Mouse (Mus musculus): Measurements from ENCODE around the gene Epb41. TPM values are rescaled to one million over a fixed set of nuclear protein-coding genes. Genes with fewer than 3 reads are reported as not detected.

The Epb41 gene
- polyA plus RNA-seq (2015; fragmentation: Nextera tagmentation; extraction: Ambion mirVana), result 61.7 and 69.9 TPM in 2 replicates

- Histone ChIP-seq H3K4me1 (ENCODE audit: control insufficient read depth, insufficient read depth, low read length) (peaks cover 6% of the 10 kb centered on the region; the same call in 1 of the 2 replicates), H3K4me3 (ENCODE audit: low read depth, low read length) (peak within 1 kb of the TSS; percentile 64), H3K27ac (ENCODE audit: low read length) (no peak within 1 kb of the TSS), H3K36me3 (ENCODE audit: control insufficient read depth, insufficient read depth, low read length) (no peaks in the 10 kb centered on the region), H3K4me2 (ENCODE audit: low read length) (peak within 1 kb of the TSS; percentile 100), H3K27me3 (ENCODE audit: control insufficient read depth, insufficient read depth, low read depth, low read length) (peaks cover 10% of the 10 kb centered on the region; the same call in 1 of the 2 replicates), H3K9me3 (replicated peaks; ENCODE audit: control insufficient read depth, low read length, poor library complexity, severe bottlenecking) (no peaks in the 10 kb centered on the region), H3K9ac (ENCODE audit: low read depth, low read length) (peak within 1 kb of the TSS; percentile 72)
- ATAC-seq, result peak; percentile 91
- 1% methylated on average over 47 of the region's 47 CpGs for WGBS
Observed at GRCm38 (mm10) chr4:132074933-132075769, at the start of gene Epb41. TSS of gene Epb41 (minus strand) at chr4:132075321.

GRCm38 (mm10) chr4:132123166-132123565 lies 48.0 kb upstream of the Epb41 start:
- no peak overlapping the region for H3K27ac ChIP-seq (ENCODE audit: low read length)
- H3K36me3 ChIP-seq (ENCODE audit: control insufficient read depth, insufficient read depth, low read length), result no peaks in the 10 kb centered on the region

GRCm38 (mm10) chr4:132121674-132122073 lies 46.6 kb upstream of the Epb41 start:
- no peak overlapping the region for H3K4me2 ChIP-seq (ENCODE audit: low read length)
- ATAC-seq, result no peak
- WGBS, result 79% methylated on average over 5 of the region's 5 CpGs
- no peak overlapping the region for H3K27ac ChIP-seq (ENCODE audit: low read length)
- H3K9me3 ChIP-seq (replicated peaks; ENCODE audit: control insufficient read depth, low read length, poor library complexity, severe bottlenecking), result no peaks in the 10 kb centered on the region
- no peak overlapping the region for H3K4me3 ChIP-seq (ENCODE audit: low read depth, low read length)
- no peaks in the 10 kb centered on the region for H3K4me1 ChIP-seq (ENCODE audit: control insufficient read depth, insufficient read depth, low read length)
- no peaks in the 10 kb centered on the region for H3K36me3 ChIP-seq (ENCODE audit: control insufficient read depth, insufficient read depth, low read length)
- no peaks in the 10 kb centered on the region for H3K27me3 ChIP-seq (ENCODE audit: control insufficient read depth, insufficient read depth, low read depth, low read length)
- H3K9ac ChIP-seq (ENCODE audit: low read depth, low read length), result no peak overlapping the region

More at GRCm38 (mm10) chr4:132123166-132123565, 48.0 kb upstream of the Epb41 start:
- 92% methylated on average over 1 of the region's 1 CpGs for WGBS
- Histone ChIP-seq H3K27me3 (ENCODE audit: control insufficient read depth, insufficient read depth, low read depth, low read length) (no peaks in the 10 kb centered on the region), H3K9me3 (replicated peaks; ENCODE audit: control insufficient read depth, low read length, poor library complexity, severe bottlenecking) (no peaks in the 10 kb centered on the region), H3K4me3 (ENCODE audit: low read depth, low read length) (no peak overlapping the region), H3K4me2 (ENCODE audit: low read length) (no peak overlapping the region), H3K9ac (ENCODE audit: low read depth, low read length) (no peak overlapping the region), H3K4me1 (ENCODE audit: control insufficient read depth, insufficient read depth, low read length) (no peaks in the 10 kb centered on the region)
- ATAC-seq, result no peak

GRCm38 (mm10) chr4:132119566-132119965 lies 44.4 kb upstream of the Epb41 start:
- WGBS, result 69% methylated on average over 9 of the region's 9 CpGs
- Histone ChIP-seq H3K4me2 (ENCODE audit: low read length) (no peak overlapping the region), H3K4me3 (ENCODE audit: low read depth, low read length) (no peak overlapping the region), H3K9ac (ENCODE audit: low read depth, low read length) (no peak overlapping the region), H3K36me3 (ENCODE audit: control insufficient read depth, insufficient read depth, low read length) (no peaks in the 10 kb centered on the region), H3K27me3 (ENCODE audit: control insufficient read depth, insufficient read depth, low read depth, low read length) (no peaks in the 10 kb centered on the region), H3K9me3 (replicated peaks; ENCODE audit: control insufficient read depth, low read length, poor library complexity, severe bottlenecking) (no peaks in the 10 kb centered on the region), H3K27ac (ENCODE audit: low read length) (no peak overlapping the region), H3K4me1 (ENCODE audit: control insufficient read depth, insufficient read depth, low read length) (no peaks in the 10 kb centered on the region)
- no peak for ATAC-seq

GRCm38 (mm10) chr4:132116315-132116714 lies 41.2 kb upstream of the Epb41 start:
- Histone ChIP-seq H3K27me3 (ENCODE audit: control insufficient read depth, insufficient read depth, low read depth, low read length) (no peaks in the 10 kb centered on the region), H3K9ac (ENCODE audit: low read depth, low read length) (no peak overlapping the region), H3K4me2 (ENCODE audit: low read length) (no peak overlapping the region), H3K9me3 (replicated peaks; ENCODE audit: control insufficient read depth, low read length, poor library complexity, severe bottlenecking) (no peaks in the 10 kb centered on the region), H3K36me3 (ENCODE audit: control insufficient read depth, insufficient read depth, low read length) (no peaks in the 10 kb centered on the region), H3K4me1 (ENCODE audit: control insufficient read depth, insufficient read depth, low read length) (no peaks in the 10 kb centered on the region), H3K4me3 (ENCODE audit: low read depth, low read length) (no peak overlapping the region), H3K27ac (ENCODE audit: low read length) (no peak overlapping the region)
- 89% methylated on average over 4 of the region's 4 CpGs for WGBS
- no peak for ATAC-seq

- H3K9ac ChIP-seq (ENCODE audit: low read depth, low read length), result 0 out of 2 replicates have a peak overlapping the region, but pooled peaks have one; percentile 50
- no peak overlapping the region for H3K27ac ChIP-seq (ENCODE audit: low read length)
- 47% methylated on average over 53 of the region's 53 CpGs for WGBS
- no peaks in the 10 kb centered on the region for H3K4me1 ChIP-seq (ENCODE audit: control insufficient read depth, insufficient read depth, low read length)
- no peak for ATAC-seq
- H3K4me3 ChIP-seq (ENCODE audit: low read depth, low read length), result peak overlapping the region; percentile 33
- no peaks in the 10 kb centered on the region for H3K36me3 ChIP-seq (ENCODE audit: control insufficient read depth, insufficient read depth, low read length)
- H3K27me3 ChIP-seq (ENCODE audit: control insufficient read depth, insufficient read depth, low read depth, low read length), result no peaks in the 10 kb centered on the region
- no peaks in the 10 kb centered on the region for H3K9me3 ChIP-seq (replicated peaks; ENCODE audit: control insufficient read depth, low read length, poor library complexity, severe bottlenecking)
- H3K4me2 ChIP-seq (ENCODE audit: low read length), result peak overlapping the region; percentile 50
Observed at GRCm38 (mm10) chr4:132113411-132114095, 38.4 kb upstream of the Epb41 start.

GRCm38 (mm10) chr4:132111227-132111626 lies 36.1 kb upstream of the Epb41 start:
- Histone ChIP-seq H3K4me1 (ENCODE audit: control insufficient read depth, insufficient read depth, low read length) (no peaks in the 10 kb centered on the region), H3K9ac (ENCODE audit: low read depth, low read length) (no peak overlapping the region), H3K4me3 (ENCODE audit: low read depth, low read length) (no peak overlapping the region), H3K27ac (ENCODE audit: low read length) (no peak overlapping the region), H3K9me3 (replicated peaks; ENCODE audit: control insufficient read depth, low read length, poor library complexity, severe bottlenecking) (no peaks in the 10 kb centered on the region), H3K27me3 (ENCODE audit: control insufficient read depth, insufficient read depth, low read depth, low read length) (no peaks in the 10 kb centered on the region), H3K36me3 (ENCODE audit: control insufficient read depth, insufficient read depth, low read length) (no peaks in the 10 kb centered on the region), H3K4me2 (ENCODE audit: low read length) (no peak overlapping the region)
- WGBS, result 13% methylated on average over 4 of the region's 4 CpGs
- ATAC-seq, result no peak

- H3K9ac ChIP-seq (ENCODE audit: low read depth, low read length), result no peak overlapping the region
- H3K36me3 ChIP-seq (ENCODE audit: control insufficient read depth, insufficient read depth, low read length), result no peaks in the 10 kb centered on the region
- H3K9me3 ChIP-seq (replicated peaks; ENCODE audit: control insufficient read depth, low read length, poor library complexity, severe bottlenecking), result no peaks in the 10 kb centered on the region
- 92% methylated on average over 7 of the region's 7 CpGs for WGBS
- no peak overlapping the region for H3K27ac ChIP-seq (ENCODE audit: low read length)
- no peaks in the 10 kb centered on the region for H3K4me1 ChIP-seq (ENCODE audit: control insufficient read depth, insufficient read depth, low read length)
- no peak overlapping the region for H3K4me2 ChIP-seq (ENCODE audit: low read length)
- no peaks in the 10 kb centered on the region for H3K27me3 ChIP-seq (ENCODE audit: control insufficient read depth, insufficient read depth, low read depth, low read length)
- no peak overlapping the region for H3K4me3 ChIP-seq (ENCODE audit: low read depth, low read length)
- no peak for ATAC-seq
Observed at GRCm38 (mm10) chr4:132108221-132108620, 33.1 kb upstream of the Epb41 start.

- 31% methylated on average over 3 of the region's 3 CpGs for whole genome bisulfite sequencing
- H3K27ac ChIP-seq (ENCODE audit: low read length), result no peak overlapping the region
- no peak overlapping the region for H3K4me3 ChIP-seq (ENCODE audit: low read depth, low read length)
- H3K4me1 ChIP-seq (ENCODE audit: control insufficient read depth, insufficient read depth, low read length), result no peaks in the 10 kb centered on the region
- no peaks in the 10 kb centered on the region for H3K36me3 ChIP-seq (ENCODE audit: control insufficient read depth, insufficient read depth, low read length)
- no peaks in the 10 kb centered on the region for H3K27me3 ChIP-seq (ENCODE audit: control insufficient read depth, insufficient read depth, low read depth, low read length)
- H3K9me3 ChIP-seq (replicated peaks; ENCODE audit: control insufficient read depth, low read length, poor library complexity, severe bottlenecking), result no peaks in the 10 kb centered on the region
- no peak for ATAC-seq
- no peak overlapping the region for H3K9ac ChIP-seq (ENCODE audit: low read depth, low read length)
- H3K4me2 ChIP-seq (ENCODE audit: low read length), result no peak overlapping the region
Observed at GRCm38 (mm10) chr4:132101152-132101551, 26.0 kb upstream of the Epb41 start.
